Mouse (Mus musculus): ENCODE data around the gene Fam19a3. TPM values are rescaled to one million over a fixed set of nuclear protein-coding genes. Genes with fewer than 3 reads are reported as not detected.
"Not testable (repeated sequence)": the region's sequence is repeated elsewhere in the genome, so short reads cannot be mapped to it uniquely, and the experiment has no call there.

Fam19a3 gene
- polyA plus RNA-seq, 1 experiment from 2014 or later = not detected

GRCm38 (mm10) chr3:104752845-104753244, 28.8 kb downstream of the Fam19a3 start:
- not testable (repeated sequence) for ATAC-seq (ENCODE audit: low FRiP score, low read depth); H3K36me3 ChIP-seq; H3K4me3 ChIP-seq; H3K27ac ChIP-seq (replicated peaks); H3K4me1 ChIP-seq; H3K9ac ChIP-seq (replicated peaks); H3K9me3 ChIP-seq
- H3K27me3 ChIP-seq = peaks cover 12% of the 10 kb centered on the region
- WGBS = 20% methylated on average over 17 of the region's 25 CpGs
- H3K4me2 ChIP-seq (replicated peaks) = 0 out of 2 replicates have a peak overlapping the region, but pooled peaks have one; percentile 23

DNA sequence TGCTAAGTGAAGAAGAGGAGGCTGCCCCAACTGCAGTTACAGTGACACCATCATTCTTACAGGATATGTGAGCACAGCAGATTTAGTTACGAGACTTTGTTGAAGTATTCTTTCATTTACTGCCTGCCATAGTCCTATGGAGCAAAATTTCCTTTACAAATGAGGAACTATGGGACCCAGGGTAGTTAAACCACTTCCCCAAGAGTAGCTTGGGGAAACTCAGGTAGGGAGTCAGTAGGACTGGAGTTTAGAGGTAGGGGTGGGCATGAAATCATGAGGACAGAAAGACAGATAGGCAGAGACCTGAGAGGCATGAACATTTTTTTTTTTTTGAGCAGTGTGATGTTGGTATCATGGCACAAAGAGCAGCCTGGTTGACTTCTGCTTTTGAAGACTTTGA, 37.8 kb downstream of the Fam19a3 start:
- Histone ChIP-seq H3K9ac (replicated peaks) (no peak overlapping the region), H3K4me1 (no peaks in the 10 kb centered on the region), H3K27ac (replicated peaks) (no peak overlapping the region), H3K27me3 (no peaks in the 10 kb centered on the region), H3K9me3 (no peaks in the 10 kb centered on the region), H3K4me2 (replicated peaks) (no peak overlapping the region), H3K4me3 (no peak overlapping the region), H3K36me3 (no peaks in the 10 kb centered on the region)
- no peak for ATAC-seq (ENCODE audit: low FRiP score, low read depth)
- 87% methylated on average over 1 of the region's 1 CpGs for WGBS

GRCm38 (mm10) chr3:104743161-104743560, 38.5 kb downstream of the Fam19a3 start:
- Histone ChIP-seq H3K9ac (replicated peaks) (no peak overlapping the region), H3K27ac (replicated peaks) (no peak overlapping the region), H3K4me3 (no peak overlapping the region), H3K27me3 (no peaks in the 10 kb centered on the region), H3K4me2 (replicated peaks) (no peak overlapping the region), H3K9me3 (no peaks in the 10 kb centered on the region), H3K36me3 (no peaks in the 10 kb centered on the region), H3K4me1 (no peaks in the 10 kb centered on the region)
- no peak for ATAC-seq (ENCODE audit: low FRiP score, low read depth)
- whole genome bisulfite sequencing = 32% methylated on average over 1 of the region's 1 CpGs

DNA sequence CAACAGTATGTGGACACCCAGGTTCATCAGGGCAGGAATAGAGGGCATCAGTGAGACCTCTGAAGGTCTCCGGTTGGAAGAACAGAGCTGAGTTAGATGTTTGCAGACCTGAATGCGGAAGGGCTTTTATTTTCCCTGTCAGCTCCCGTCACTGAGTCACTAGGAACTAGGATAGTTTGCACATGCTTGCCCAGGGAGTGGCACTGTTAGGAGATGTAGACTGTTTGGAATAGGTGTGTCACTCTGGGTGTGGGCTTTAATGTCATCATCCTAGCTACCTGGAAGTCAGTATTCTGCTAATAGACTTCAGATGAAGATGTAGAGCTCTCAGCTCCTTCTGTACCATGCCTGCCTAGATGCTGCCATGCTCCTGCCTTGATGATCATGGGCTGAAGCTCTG, 39.7 kb downstream of the Fam19a3 start:
- H3K27me3 ChIP-seq = no peaks in the 10 kb centered on the region
- no peaks in the 10 kb centered on the region for H3K9me3 ChIP-seq
- H3K36me3 ChIP-seq = no peaks in the 10 kb centered on the region
- ATAC-seq (ENCODE audit: low FRiP score, low read depth) = no peak
- H3K27ac ChIP-seq (replicated peaks) = no peak overlapping the region
- WGBS = 91% methylated on average over 3 of the region's 3 CpGs
- no peaks in the 10 kb centered on the region for H3K4me1 ChIP-seq
- no peak overlapping the region for H3K4me3 ChIP-seq
- no peak overlapping the region for H3K4me2 ChIP-seq (replicated peaks)
- H3K9ac ChIP-seq (replicated peaks) = no peak overlapping the region

GRCm38 (mm10) chr3:104734654-104735053, 47.0 kb downstream of the Fam19a3 start:
- no peak overlapping the region for H3K4me3 ChIP-seq
- no peaks in the 10 kb centered on the region for H3K36me3 ChIP-seq
- WGBS = 66% methylated on average over 7 of the region's 7 CpGs
- no peak overlapping the region for H3K9ac ChIP-seq (replicated peaks)
- H3K27me3 ChIP-seq = no peaks in the 10 kb centered on the region
- no peak overlapping the region for H3K4me2 ChIP-seq (replicated peaks)
- no peak overlapping the region for H3K27ac ChIP-seq (replicated peaks)
- no peaks in the 10 kb centered on the region for H3K9me3 ChIP-seq
- no peaks in the 10 kb centered on the region for H3K4me1 ChIP-seq
- no peak for ATAC-seq (ENCODE audit: low FRiP score, low read depth)

GRCm38 (mm10) chr3:104732907-104733306, 48.7 kb downstream of the Fam19a3 start:
- Histone ChIP-seq H3K4me3 (no peak overlapping the region), H3K9ac (replicated peaks) (no peak overlapping the region), H3K9me3 (no peaks in the 10 kb centered on the region), H3K27ac (replicated peaks) (no peak overlapping the region), H3K4me1 (no peaks in the 10 kb centered on the region), H3K36me3 (no peaks in the 10 kb centered on the region), H3K27me3 (no peaks in the 10 kb centered on the region), H3K4me2 (replicated peaks) (no peak overlapping the region)
- 65% methylated on average over 3 of the region's 3 CpGs for WGBS
- no peak for ATAC-seq (ENCODE audit: low FRiP score, low read depth)

DNA sequence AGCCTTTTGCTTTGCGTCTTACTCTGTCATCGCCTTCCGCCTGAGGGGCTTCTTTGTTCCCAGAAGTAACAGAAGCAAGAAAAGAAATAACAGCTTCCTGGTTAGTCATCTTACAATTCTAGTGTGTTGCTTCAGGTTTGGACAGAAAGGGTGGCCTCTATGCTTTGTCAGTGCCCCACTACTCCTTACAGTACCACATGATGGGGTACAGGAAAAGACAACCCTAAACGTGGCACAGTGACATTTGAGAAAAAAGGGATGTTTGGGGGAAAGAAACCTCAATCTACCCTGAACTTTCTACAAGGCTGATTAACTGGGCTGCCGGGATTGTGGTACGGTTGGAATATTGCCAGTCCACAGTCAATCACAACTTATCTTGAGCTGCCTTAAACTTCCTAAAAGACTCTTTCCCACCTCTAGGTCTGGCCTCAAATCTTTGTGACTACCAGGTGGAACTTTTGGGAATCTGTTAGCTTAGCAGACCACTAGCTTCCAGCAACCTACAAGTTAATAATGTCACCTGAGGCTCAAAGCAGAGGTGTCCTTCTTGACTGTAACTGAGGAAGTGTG, 52.3 kb downstream of the Fam19a3 start:
- WGBS = 80% methylated on average over 6 of the region's 6 CpGs
- Histone ChIP-seq H3K4me3 (no peak overlapping the region), H3K4me1 (no peaks in the 10 kb centered on the region), H3K36me3 (no peaks in the 10 kb centered on the region), H3K9ac (replicated peaks) (no peak overlapping the region), H3K27ac (replicated peaks) (no peak overlapping the region), H3K27me3 (no peaks in the 10 kb centered on the region), H3K9me3 (no peaks in the 10 kb centered on the region), H3K4me2 (replicated peaks) (no peak overlapping the region)
- ATAC-seq (ENCODE audit: low FRiP score, low read depth) = no peak

Other genes starting within 250 kb of the Fam19a3 start
- gene Slc16a1, start 143.2 kb downstream of the Fam19a3 start, polyA plus RNA-seq (2016; fragmentation: Nextera tagmentation; extraction: Ambion mirVana) = 21.4 and 23.6 TPM in 2 replicates
- gene Ppm1j, start 784 bp downstream of the Fam19a3 start, polyA plus RNA-seq (2016; fragmentation: Nextera tagmentation; extraction: Ambion mirVana) = 0.66 and 0.86 TPM in 2 replicates
- gene Rhoc, start 6.5 kb upstream of the Fam19a3 start, polyA plus RNA-seq (2016; fragmentation: Nextera tagmentation; extraction: Ambion mirVana) = 69.3 and 78.9 TPM in 2 replicates
- 14.6 and 15.2 TPM in 2 replicates for gene Mov10, start 36.7 kb upstream of the Fam19a3 start, polyA plus RNA-seq (2016; fragmentation: Nextera tagmentation; extraction: Ambion mirVana)
- 40.9 and 44.5 TPM in 2 replicates for gene St7l, start 82.2 kb upstream of the Fam19a3 start, polyA plus RNA-seq (2016; fragmentation: Nextera tagmentation; extraction: Ambion mirVana)
- 220 and 225 TPM in 2 replicates for gene Capza1, start 82.7 kb upstream of the Fam19a3 start, polyA plus RNA-seq (2016; fragmentation: Nextera tagmentation; extraction: Ambion mirVana)
- 1.3 and 1.7 TPM in 2 replicates for gene Wnt2b, start 180.1 kb upstream of the Fam19a3 start, polyA plus RNA-seq (2016; fragmentation: Nextera tagmentation; extraction: Ambion mirVana)

All from midbrain, embryonic 12.5 days (tissue).